Mouse (Mus musculus) layer of hippocampus, postnatal 10 days (tissue): ENCODE data around the gene Ctrc. TPM values are rescaled to one million over a fixed set of nuclear protein-coding genes. Genes with fewer than 3 reads are reported as not detected.

Experiments
- DNase-seq, 2 experiments: peaks; one replicate each; pipeline ENCODE4 v3.0.0; 2021; ENCODE audit warnings: low spot score in 2 of 2
- long read RNA-seq: library from polyadenylated mRNA; stranded (forward); transcript quantifications from one replicate; pipeline ENCODE4 v2.0.0, GENCODE M21; 2023
- total RNA-seq, 2 experiments: library from RNA; stranded (reverse); gene quantifications; 2 replicates each; pipeline ENCODE4 v1.2.3; 2021

The Ctrc gene
- not detected for total RNA-seq
- long read RNA-seq, result 0 reads

- no peak for DNase-seq
These were observed at the start of gene Ctrc for GRCm38 (mm10) chr4:141845999-141846398. Ctrc (minus strand) TSS chr4:141846359.

GRCm38 (mm10) chr4:141895772-141896171, 49.6 kb upstream of the Ctrc start:
- no peak for DNase-seq

DNA sequence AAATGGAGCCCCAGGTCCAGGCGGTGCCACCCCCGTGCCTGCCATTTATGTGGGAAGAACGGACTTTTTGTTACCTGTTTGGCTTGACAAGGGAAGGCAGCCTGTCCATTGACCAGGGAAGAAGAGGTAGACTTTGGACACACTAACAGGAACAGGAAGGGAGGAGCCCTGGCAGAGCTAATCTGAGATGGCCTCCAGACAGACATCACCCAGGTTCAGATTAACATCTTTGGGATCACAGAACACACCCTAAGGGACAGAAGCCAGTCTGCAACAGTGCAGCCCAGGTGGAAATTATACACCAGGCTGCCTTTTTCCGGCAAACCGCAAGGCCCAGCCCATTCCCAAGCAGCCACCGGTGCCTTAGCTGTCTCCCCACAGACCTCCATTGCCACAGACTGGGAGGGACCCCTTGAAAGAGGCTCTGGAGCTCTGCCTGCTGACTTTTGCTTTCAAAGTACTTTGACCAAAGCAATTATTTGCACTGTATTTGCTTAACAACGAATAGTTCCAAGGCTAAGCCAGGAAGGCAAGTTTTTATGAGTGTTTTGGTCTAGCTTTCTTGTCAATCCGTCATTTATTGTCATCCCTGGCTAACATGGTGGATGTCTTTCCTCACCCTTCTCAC, 47.1 kb upstream of the Ctrc start:
- no peak for DNase-seq

DNA sequence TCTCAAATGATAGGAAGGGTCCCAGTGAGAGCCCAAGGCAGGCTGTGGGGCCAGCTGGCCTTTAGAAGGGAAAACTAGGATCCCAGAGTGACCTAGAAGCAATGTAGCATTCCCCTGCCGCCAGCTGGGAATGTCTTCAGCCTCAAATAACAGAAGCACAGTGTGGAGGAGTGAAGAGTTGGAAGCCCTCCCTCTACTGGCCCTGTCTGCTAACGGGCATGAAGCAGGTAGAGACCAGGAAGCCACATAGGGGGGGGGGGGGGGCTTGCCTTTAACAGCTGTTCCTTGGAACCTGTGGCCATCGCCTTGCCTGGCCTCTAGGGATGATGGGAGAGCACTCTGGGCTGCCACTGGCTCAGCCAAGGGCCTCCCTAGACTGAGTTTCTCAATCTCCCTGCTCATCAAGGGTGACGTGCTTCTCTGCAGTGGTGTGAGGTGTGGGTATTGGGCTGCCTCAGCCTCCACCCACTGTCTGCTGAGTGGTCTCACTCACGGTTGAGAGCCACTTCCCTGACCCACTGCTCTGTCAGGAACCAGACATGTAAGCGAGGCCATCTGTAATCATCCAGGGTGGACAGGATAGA, 40.3 kb upstream of the Ctrc start:
- no peak for DNase-seq

DNA sequence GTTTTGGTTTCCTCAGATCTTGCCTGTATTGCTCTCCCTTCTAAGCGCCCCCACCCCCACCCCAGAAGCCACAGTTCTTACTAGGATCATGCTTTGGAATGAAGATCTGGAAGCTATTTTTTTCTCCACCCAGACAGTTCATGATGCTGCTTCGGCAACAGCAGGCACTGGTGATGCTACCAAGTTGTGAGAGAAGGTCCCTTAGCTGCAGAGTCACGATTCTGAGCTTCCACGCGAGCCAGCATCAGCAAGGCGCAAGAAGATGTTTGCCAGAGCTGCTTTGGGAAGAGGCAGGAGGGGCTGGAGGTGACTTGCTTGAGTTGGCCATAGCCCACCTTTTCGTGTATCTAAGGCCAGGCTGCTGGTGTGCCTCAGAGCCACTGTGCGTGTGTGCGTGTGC, 39.3 kb upstream of the Ctrc start:
- no peak for DNase-seq

GRCm38 (mm10) chr4:141882858-141883257, 36.7 kb upstream of the Ctrc start:
- no peak for DNase-seq

DNA sequence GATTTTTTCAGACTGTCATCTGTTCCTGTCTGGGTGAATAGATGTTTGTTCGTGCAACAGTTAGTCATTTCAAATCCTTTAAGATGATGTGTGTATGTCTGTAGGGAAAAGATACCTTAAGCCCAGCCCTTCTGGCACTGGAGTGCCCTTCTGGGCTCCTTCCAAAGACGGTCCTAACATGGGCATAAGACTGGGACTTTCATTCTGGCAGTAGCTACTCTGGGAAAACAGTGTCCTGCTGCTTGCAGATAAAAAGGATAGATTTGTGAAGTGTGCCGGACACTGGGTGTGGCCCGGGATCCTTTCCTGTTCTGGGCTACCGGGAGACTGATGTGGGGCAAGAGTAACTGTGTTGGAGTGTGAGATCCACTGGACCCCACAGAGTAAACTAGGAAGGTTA, 35.8 kb upstream of the Ctrc start:
- no peak for DNase-seq

DNA sequence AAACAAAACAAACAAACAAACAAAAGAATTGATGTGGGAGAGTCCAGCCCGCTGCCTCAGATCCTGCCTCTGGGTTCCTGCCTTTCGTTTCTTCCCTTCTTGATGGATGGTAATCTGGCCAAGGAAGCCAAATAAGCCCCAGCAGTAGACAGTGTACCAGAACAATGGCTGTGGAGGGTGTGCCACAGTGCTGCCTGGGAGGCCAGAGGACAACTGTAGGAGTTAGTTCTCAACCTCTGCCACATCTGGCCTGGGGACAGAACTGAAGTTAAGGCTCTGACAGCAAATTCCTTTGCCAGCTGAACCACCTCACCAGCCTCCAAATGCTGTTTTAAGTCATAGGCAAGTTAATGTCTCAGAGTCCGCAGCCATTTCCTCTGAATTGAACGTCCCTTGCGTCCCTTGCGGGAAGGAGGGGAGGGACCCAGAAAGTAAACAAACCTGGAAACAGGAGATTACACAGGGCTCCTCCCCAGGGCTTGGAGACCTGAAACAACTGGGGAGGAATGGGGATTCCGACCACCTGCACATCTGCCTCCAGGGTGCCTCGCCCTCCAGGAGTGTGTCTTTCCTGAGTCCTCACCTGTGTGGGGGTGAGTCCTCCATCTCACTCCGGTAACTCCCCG, 35.2 kb upstream of the Ctrc start:
- no peak for DNase-seq

DNA sequence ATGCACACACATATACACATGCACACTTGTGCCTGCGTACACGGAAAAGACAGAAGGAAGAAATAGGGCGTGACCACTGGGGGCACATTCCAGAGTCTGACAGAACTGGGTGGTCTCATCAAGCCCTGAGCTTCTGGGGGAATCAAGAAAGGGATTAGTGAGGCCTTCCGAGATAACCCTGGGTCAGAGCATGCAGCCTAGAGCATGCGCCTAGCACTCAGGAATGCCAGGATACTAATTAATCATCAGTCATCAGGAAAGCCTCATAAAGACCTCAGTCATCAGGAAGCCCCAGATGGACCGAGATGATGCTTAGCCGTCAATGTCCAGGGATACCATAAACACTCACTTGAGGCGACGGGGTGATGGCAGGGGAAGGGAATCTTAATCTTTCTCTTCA, 33.7 kb upstream of the Ctrc start:
- no peak for DNase-seq

DNA sequence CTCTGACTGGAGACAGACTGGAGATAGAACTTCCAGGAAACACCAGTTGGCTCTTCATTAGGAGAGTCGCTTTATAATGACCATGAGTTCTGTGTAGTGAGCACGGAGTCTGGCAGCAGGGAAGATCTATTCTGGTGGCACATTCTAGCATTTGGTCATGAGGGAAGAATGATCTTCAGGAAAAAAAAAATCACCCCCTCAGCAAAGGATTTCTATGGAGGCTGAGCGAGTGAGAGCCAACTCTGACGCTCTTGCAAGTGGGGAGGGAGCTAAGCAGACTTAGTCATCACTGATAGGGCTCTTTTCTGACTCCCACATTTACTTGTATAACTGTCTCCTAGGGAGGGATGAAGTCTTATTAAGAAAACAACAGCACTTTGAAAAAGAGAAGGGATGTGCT, 32.9 kb upstream of the Ctrc start:
- DNase-seq, result no peak

GRCm38 (mm10) chr4:141878621-141879020, 32.5 kb upstream of the Ctrc start:
- no peak for DNase-seq

- no peak for DNase-seq
These were observed 29.4 kb upstream of the Ctrc start for GRCm38 (mm10) chr4:141875481-141876108.

DNA sequence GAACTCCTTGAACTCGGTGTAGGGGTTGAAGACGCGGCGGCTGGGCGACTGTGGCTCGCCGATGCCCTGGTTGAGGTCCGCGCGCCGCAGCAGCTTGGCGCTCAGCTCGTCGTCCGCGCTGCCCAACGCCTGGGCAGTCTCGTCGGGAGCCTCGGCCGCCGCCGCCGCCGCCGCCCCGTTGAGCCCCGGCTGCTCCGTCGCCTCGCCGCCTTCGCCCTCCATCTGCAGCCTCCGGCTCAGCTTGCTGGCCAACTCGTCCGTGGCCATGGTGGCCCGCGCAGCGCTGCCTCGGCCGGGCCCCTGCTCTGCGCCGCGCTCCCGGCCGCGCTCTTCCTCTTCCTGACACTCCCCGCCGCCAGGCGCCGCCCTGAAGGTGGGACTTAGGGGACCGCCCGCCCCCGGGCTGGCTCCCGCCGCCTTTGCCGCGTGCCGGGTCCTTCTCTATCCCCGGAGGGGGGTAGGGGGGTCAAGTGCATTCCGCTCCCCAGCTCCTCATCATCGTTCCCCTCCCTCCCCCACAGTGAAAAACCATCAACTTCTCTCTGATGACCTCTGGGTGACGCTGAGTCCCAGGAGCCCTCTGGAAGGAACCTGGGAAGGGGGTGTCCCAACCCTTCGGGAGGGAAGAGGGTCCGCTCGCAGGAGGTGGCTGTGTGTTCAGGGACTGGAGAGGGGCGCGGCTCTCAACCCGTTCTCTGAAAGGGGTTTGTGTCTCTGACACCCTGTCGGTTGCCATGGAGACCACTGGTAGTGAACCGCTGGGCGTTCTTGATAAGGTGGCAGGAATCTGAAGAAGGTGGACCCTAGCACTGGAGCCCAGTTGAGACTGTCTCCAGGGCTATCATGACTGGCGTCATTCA, 28.7 kb upstream of the Ctrc start, which contains the start of gene Efhd2:
Gene Efhd2 (minus strand): TSS at position 320 of the 860 bp plus-strand sequence.
- peak; percentile 71 to 80 for DNase-seq

GRCm38 (mm10) chr4:141874111-141874600, 28.0 kb upstream of the Ctrc start:
- peak in 1 of 2 experiments; percentile 44 for DNase-seq

DNA sequence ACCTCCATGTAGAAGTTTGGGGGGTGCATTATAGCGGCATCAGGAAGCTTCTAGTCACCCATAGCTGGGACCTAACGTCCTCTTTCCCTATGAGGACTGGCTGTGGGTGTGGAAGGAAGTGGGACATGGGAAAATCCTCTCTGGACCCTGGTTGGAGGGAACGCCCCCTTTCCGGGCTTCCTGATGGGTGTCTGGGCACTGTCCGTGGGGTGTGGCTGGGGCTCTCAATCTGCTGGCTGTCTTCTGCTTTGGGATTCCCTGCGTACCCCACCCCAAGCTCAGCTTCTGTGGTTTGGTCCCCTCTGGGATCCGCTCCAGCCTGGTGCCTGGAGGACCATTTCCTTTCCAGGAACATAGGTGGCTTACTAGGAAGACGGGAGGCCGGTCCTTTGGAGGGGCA, 26.8 kb upstream of the Ctrc start:
- no peak for DNase-seq

GRCm38 (mm10) chr4:141871909-141872308, 25.8 kb upstream of the Ctrc start:
- DNase-seq, result peak; percentile 70 to 73

GRCm38 (mm10) chr4:141871333-141871725, 25.2 kb upstream of the Ctrc start:
- no peak for DNase-seq

DNA sequence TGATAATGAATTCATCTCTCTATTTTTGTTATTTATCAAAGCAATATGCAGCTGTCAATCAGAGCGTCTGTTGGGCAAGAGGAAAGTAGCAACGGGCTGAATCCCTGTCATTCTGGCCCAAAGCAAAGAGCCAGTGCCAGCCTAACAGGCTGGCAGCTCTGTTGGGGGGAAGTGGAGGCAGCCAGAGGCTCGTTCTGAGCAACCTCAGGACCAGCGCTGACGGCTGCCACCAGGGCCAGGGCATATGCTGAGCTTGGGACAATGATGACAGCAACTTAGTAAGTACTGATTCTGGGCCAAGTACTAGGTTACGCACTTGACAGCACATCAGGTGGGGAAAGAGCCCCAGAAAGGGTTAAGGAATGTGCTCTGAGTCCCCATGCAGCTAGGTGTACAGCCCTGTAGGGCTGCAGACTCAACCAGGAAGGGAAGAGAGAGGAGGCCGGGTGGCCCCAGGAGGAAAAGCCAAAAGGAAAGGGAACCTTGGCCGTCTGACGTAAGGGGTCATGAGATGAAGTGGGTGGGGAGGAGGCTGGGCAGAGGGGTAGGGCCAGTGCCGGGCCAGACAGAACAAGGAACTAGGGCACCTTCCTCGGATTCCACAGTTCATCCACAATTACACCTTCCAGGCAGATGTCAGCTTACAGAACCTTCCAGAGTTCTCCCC, 24.6 kb upstream of the Ctrc start:
- peak; percentile 27 to 36 for DNase-seq

GRCm38 (mm10) chr4:141869436-141870215, 23.5 kb upstream of the Ctrc start:
- peak in 1 of 2 experiments; percentile 7 for DNase-seq

GRCm38 (mm10) chr4:141868051-141868450, 21.9 kb upstream of the Ctrc start:
- no peak for DNase-seq
